Mouse (Mus musculus) forebrain, embryonic 11.5 days (tissue): ENCODE results near the gene Hook1. TPM values are rescaled to one million over a fixed set of nuclear protein-coding genes. Genes with fewer than 3 reads are reported as not detected.
"Not testable (repeated sequence)": the region's sequence is repeated elsewhere in the genome, so short reads cannot be mapped to it uniquely, and the experiment has no call there.

Experiments used
- ATAC-seq: fragments of 200-750 bp; cut with Nextera tagmentation; replicated peaks from 2 replicates; pipeline ENCODE4 v1.8.0; 2017; ENCODE audit warnings: moderate TSS enrichment; ENCODE audit not compliant: low FRiP score
- DNase-seq: peaks from one replicate; pipeline ENCODE4 v3.0.0-alpha.2; 2017; ENCODE audit warnings: low spot score
- H3K27ac ChIP-seq: fragments of 300-500 bp; sonication (generic); 2 replicates; pipeline ENCODE4 v1.5.1; 2014; ENCODE audit warnings: low read depth, low read length
- H3K27me3 ChIP-seq: fragments of 300-500 bp; sonication (generic); 2 replicates; pipeline ENCODE4 v1.6.1; 2014; ENCODE audit warnings: mild to moderate bottlenecking, low read length, mixed read lengths; ENCODE audit not compliant: control insufficient read depth, insufficient read depth
- H3K36me3 ChIP-seq: fragments of 300-500 bp; sonication (generic); 2 replicates; pipeline ENCODE4 v1.6.1; 2014; ENCODE audit warnings: mild to moderate bottlenecking, low read length, moderate library complexity, mixed read lengths; ENCODE audit not compliant: control insufficient read depth, insufficient read depth
- H3K4me1 ChIP-seq: fragments of 300-500 bp; sonication (generic); replicated peaks from 2 replicates; pipeline ENCODE4 v1.6.1; 2014; ENCODE audit warnings: low read length, mixed read lengths; ENCODE audit not compliant: control insufficient read depth, insufficient read depth
- H3K4me2 ChIP-seq: fragments of 300-500 bp; sonication (generic); 2 replicates; pipeline ENCODE4 v1.6.1; 2014; ENCODE audit warnings: low read depth, mild to moderate bottlenecking, low read length, moderate library complexity, mixed read lengths; ENCODE audit not compliant: severe bottlenecking
- H3K4me3 ChIP-seq: fragments of 300-500 bp; sonication (generic); 2 replicates; pipeline ENCODE4 v1.5.1; 2014; ENCODE audit warnings: low read depth, low read length
- H3K9ac ChIP-seq: fragments of 300-500 bp; sonication (generic); 2 replicates; pipeline ENCODE4 v1.6.1; 2014; ENCODE audit warnings: low read length
- H3K9me3 ChIP-seq: fragments of 300-500 bp; sonication (generic); 2 replicates; pipeline ENCODE4 v1.6.1; 2016; ENCODE audit warnings: low read length, mixed read lengths; ENCODE audit not compliant: control insufficient read depth
- WGBS: fragments of 180-500 bp; shearing (Covaris S2); extraction: QIAGEN DNeasy Blood & Tissue Kit; methylation state at CpG from one replicate; pipeline ENCODE4 v1.1.7; 2014; 5-methylcytosine and 5-hydroxymethylcytosine counted together
- polyA plus RNA-seq: library from polyadenylated mRNA; unstranded; fragments of >200 nt; fragmentation: Nextera tagmentation; extraction: Ambion mirVana; gene quantifications from 2 replicates; pipeline ENCODE4 v1.2.1, GENCODE M21; 2014

The Hook1 gene
- polyA plus RNA-seq, 1 experiment from 2014 or later, result 51.8 TPM

GRCm38 (mm10) chr4:95934384-95935035 lies 32.5 kb upstream of the Hook1 start:
- DNase-seq (peak; percentile 46), ATAC-seq (0 out of 2 replicates have a peak, but pooled peaks have one; percentile 49)
- Histone ChIP-seq H3K4me3 (no peak overlapping the region), H3K27ac (no peak overlapping the region), H3K9ac (no peak overlapping the region), H3K9me3 (no peaks in the 10 kb centered on the region), H3K27me3 (no peaks in the 10 kb centered on the region), H3K36me3 (no peaks in the 10 kb centered on the region), H3K4me2 (no peak overlapping the region), H3K4me1 (no peaks in the 10 kb centered on the region)
- WGBS, result 69% methylated on average over 4 of the region's 4 CpGs

- 85% methylated on average over 3 of the region's 3 CpGs for WGBS
Observed at GRCm38 (mm10) chr4:95938701-95939100, 28.3 kb upstream of the Hook1 start.

GRCm38 (mm10) chr4:95947896-95948295 lies 19.1 kb upstream of the Hook1 start:
- ATAC-seq, result no peak

More at GRCm38 (mm10) chr4:95938701-95939100, 28.3 kb upstream of the Hook1 start:
- ATAC-seq (no peak), DNase-seq (no peak)
- Histone ChIP-seq H3K9ac (no peak overlapping the region), H3K27me3 (no peaks in the 10 kb centered on the region), H3K4me3 (no peak overlapping the region), H3K36me3 (no peaks in the 10 kb centered on the region), H3K4me1 (no peaks in the 10 kb centered on the region), H3K4me2 (no peak overlapping the region), H3K9me3 (no peaks in the 10 kb centered on the region), H3K27ac (no peak overlapping the region)

GRCm38 (mm10) chr4:95953328-95953727 lies 13.7 kb upstream of the Hook1 start:
- Histone ChIP-seq H3K9me3 (no peaks in the 10 kb centered on the region; the same call in 1 of the 2 replicates), H3K27ac (no peak overlapping the region), H3K27me3 (no peaks in the 10 kb centered on the region), H3K4me2 (no peak overlapping the region), H3K9ac (no peak overlapping the region), H3K4me1 (no peaks in the 10 kb centered on the region), H3K36me3 (no peaks in the 10 kb centered on the region), H3K4me3 (no peak overlapping the region)
- DNase-seq (no peak), ATAC-seq (no peak)

More at GRCm38 (mm10) chr4:95947896-95948295, 19.1 kb upstream of the Hook1 start:
- 77% methylated on average over 1 of the region's 1 CpGs for WGBS
- no peak overlapping the region for H3K27ac ChIP-seq
- H3K4me3 ChIP-seq, result no peak overlapping the region
- no peak overlapping the region for H3K4me2 ChIP-seq
- no peaks in the 10 kb centered on the region for H3K36me3 ChIP-seq
- H3K9me3 ChIP-seq, result no peaks in the 10 kb centered on the region
- no peaks in the 10 kb centered on the region for H3K4me1 ChIP-seq
- DNase-seq, result no peak
- no peaks in the 10 kb centered on the region for H3K27me3 ChIP-seq
- H3K9ac ChIP-seq, result no peak overlapping the region

GRCm38 (mm10) chr4:95982221-95982620 lies 15.2 kb downstream of the Hook1 start:
- not testable (repeated sequence) for H3K4me2 ChIP-seq, DNase-seq, H3K27me3 ChIP-seq, H3K36me3 ChIP-seq, H3K9me3 ChIP-seq, H3K4me1 ChIP-seq, ATAC-seq, H3K27ac ChIP-seq, H3K9ac ChIP-seq, H3K4me3 ChIP-seq
- 93% methylated on average over 17 of the region's 17 CpGs for WGBS

- H3K27me3 ChIP-seq, result no peaks in the 10 kb centered on the region
- H3K9ac ChIP-seq, result no peak overlapping the region
- no peaks in the 10 kb centered on the region for H3K9me3 ChIP-seq
- H3K4me3 ChIP-seq, result no peak overlapping the region
- no peaks in the 10 kb centered on the region for H3K4me1 ChIP-seq
- ATAC-seq (no peak), DNase-seq (no peak)
- no peak overlapping the region for H3K4me2 ChIP-seq
- no peaks in the 10 kb centered on the region for H3K36me3 ChIP-seq
- H3K27ac ChIP-seq, result no peak overlapping the region
- WGBS, result 86% methylated on average over 1 of the region's 1 CpGs
Observed at GRCm38 (mm10) chr4:96016875-96017274, 49.8 kb downstream of the Hook1 start.

GRCm38 (mm10) chr4:96022803-96023202 lies 55.8 kb downstream of the Hook1 start:
- H3K9ac ChIP-seq, result no peak overlapping the region
- H3K27ac ChIP-seq, result no peak overlapping the region
- H3K36me3 ChIP-seq, result no peaks in the 10 kb centered on the region
- H3K4me3 ChIP-seq, result no peak overlapping the region
- DNase-seq (no peak), ATAC-seq (no peak)
- H3K4me1 ChIP-seq, result no peaks in the 10 kb centered on the region
- no peaks in the 10 kb centered on the region for H3K9me3 ChIP-seq
- H3K4me2 ChIP-seq, result no peak overlapping the region
- no peaks in the 10 kb centered on the region for H3K27me3 ChIP-seq

- no peaks in the 10 kb centered on the region for H3K27me3 ChIP-seq
- no peak overlapping the region for H3K27ac ChIP-seq
- H3K36me3 ChIP-seq, result no peaks in the 10 kb centered on the region
- no peak for DNase-seq
- no peaks in the 10 kb centered on the region for H3K9me3 ChIP-seq
- 89% methylated on average over 1 of the region's 1 CpGs for WGBS
- H3K4me1 ChIP-seq, result no peaks in the 10 kb centered on the region
- H3K4me2 ChIP-seq, result no peak overlapping the region
- ATAC-seq, result 0 out of 2 replicates have a peak, but pooled peaks have one; percentile 36
- H3K9ac ChIP-seq, result no peak overlapping the region
- no peak overlapping the region for H3K4me3 ChIP-seq
Observed at GRCm38 (mm10) chr4:96028412-96028811, 61.4 kb downstream of the Hook1 start.

GRCm38 (mm10) chr4:96060106-96060505 lies 93.1 kb downstream of the Hook1 start:
- WGBS, result 90% methylated on average over 2 of the region's 2 CpGs
- H3K4me3 ChIP-seq, result no peak overlapping the region
- H3K4me2 ChIP-seq, result no peak overlapping the region
- no peaks in the 10 kb centered on the region for H3K9me3 ChIP-seq
- DNase-seq (no peak), ATAC-seq (no peak)
- no peak overlapping the region for H3K27ac ChIP-seq
- no peak overlapping the region for H3K9ac ChIP-seq
- no peaks in the 10 kb centered on the region for H3K36me3 ChIP-seq
- no peaks in the 10 kb centered on the region for H3K4me1 ChIP-seq
- H3K27me3 ChIP-seq, result no peaks in the 10 kb centered on the region
